Mouse (Mus musculus) adrenal gland, postnatal 4 days (tissue): ENCODE measurements around the gene Sik3. TPM values are rescaled to one million over a fixed set of nuclear protein-coding genes. Genes with fewer than 3 reads are reported as not detected.

ENCODE experiments used
- DNase-seq, 2 experiments: peaks; one replicate each; pipeline ENCODE4 v3.0.0; 2021 to 2022; ENCODE audit warnings: low spot score in 2 of 2, mixed read lengths in 2 of 2
- total RNA-seq, 2 experiments: library from RNA; stranded (reverse); gene quantifications; 2 replicates each; pipeline ENCODE4 v1.2.3; 2021

The Sik3 gene
- total RNA-seq, 2 experiments from 2014 or later, result 61.9 to 69.3 TPM

- no peak for DNase-seq
Measured at GRCm38 (mm10) chr9:46186387-46186786, 173.8 kb downstream of the Sik3 start.

- no peak for DNase-seq
Measured at GRCm38 (mm10) chr9:46188370-46188769, 175.8 kb downstream of the Sik3 start.

GRCm38 (mm10) chr9:46188956-46189355, 176.3 kb downstream of the Sik3 start:
- no peak for DNase-seq

GRCm38 (mm10) chr9:46189381-46189780, 176.8 kb downstream of the Sik3 start:
- DNase-seq, result no peak

GRCm38 (mm10) chr9:46191234-46191633, 178.6 kb downstream of the Sik3 start:
- DNase-seq, result no peak

- no peak for DNase-seq
Measured at GRCm38 (mm10) chr9:46191644-46192043, 179.0 kb downstream of the Sik3 start.

GRCm38 (mm10) chr9:46192642-46193041, 180.0 kb downstream of the Sik3 start:
- DNase-seq, result no peak

GRCm38 (mm10) chr9:46194809-46195208, 182.2 kb downstream of the Sik3 start:
- no peak for DNase-seq

- no peak for DNase-seq
Measured at GRCm38 (mm10) chr9:46196699-46197169, 184.1 kb downstream of the Sik3 start.

GRCm38 (mm10) chr9:46198461-46198860, 185.8 kb downstream of the Sik3 start:
- no peak for DNase-seq

- DNase-seq, result no peak
Measured at GRCm38 (mm10) chr9:46198936-46199335, 186.3 kb downstream of the Sik3 start.

GRCm38 (mm10) chr9:46199609-46200008, 187.0 kb downstream of the Sik3 start:
- no peak for DNase-seq

GRCm38 (mm10) chr9:46206834-46207500, 194.3 kb downstream of the Sik3 start:
- DNase-seq, result no peak

- no peak for DNase-seq
Measured at GRCm38 (mm10) chr9:46207501-46207869, 194.9 kb downstream of the Sik3 start.

- no peak for DNase-seq
Measured at GRCm38 (mm10) chr9:46208401-46208974, 195.9 kb downstream of the Sik3 start.

GRCm38 (mm10) chr9:46210473-46210872, 197.9 kb downstream of the Sik3 start:
- no peak for DNase-seq

- DNase-seq, result no peak
Measured at GRCm38 (mm10) chr9:46214276-46214675, 201.7 kb downstream of the Sik3 start.

- no peak for DNase-seq
Measured at GRCm38 (mm10) chr9:46214946-46215337, 202.3 kb downstream of the Sik3 start.

GRCm38 (mm10) chr9:46215338-46216322, 203.0 kb downstream of the Sik3 start:
- no peak for DNase-seq

GRCm38 (mm10) chr9:46216744-46217470, 204.3 kb downstream of the Sik3 start:
- DNase-seq, result no peak

- no peak for DNase-seq
Measured at GRCm38 (mm10) chr9:46218176-46218575, 205.6 kb downstream of the Sik3 start.
